Mouse (Mus musculus): Measurements from ENCODE around the gene Pfn3. TPM values are rescaled to one million over a fixed set of nuclear protein-coding genes. Genes with fewer than 3 reads are reported as not detected.
A peak's percentile ranks its signal among the peaks of the same experiment; 100 is the strongest.

Gene Pfn3
- polyA plus RNA-seq (2011; ENCODE audit: insufficient read depth, insufficient read length, low replicate concordance, missing spikeins) = not detected in 2 replicates

- 56% methylated on average over 41 of the region's 41 CpGs for WGBS
- no peak within 1 kb of the TSS for H3K27ac ChIP-seq (ENCODE audit: control insufficient read depth, insufficient read depth, low read depth, low read length, poor library complexity)
- H3K4me1 ChIP-seq (ENCODE audit: control insufficient read depth, insufficient read depth, low read length) = peaks cover 16% of the 10 kb centered on the region
- TF ChIP-seq POLR2A (IDR thresholded peaks at IDR 0.05; ENCODE audit: borderline replicate concordance, control insufficient read depth, low read depth, low read length) = no peak
- TF ChIP-seq CTCF (IDR thresholded peaks at IDR 0.05; ENCODE audit: control insufficient read depth, insufficient read depth, low read length) = no peak
- no peak within 1 kb of the TSS for H3K4me3 ChIP-seq (replicated peaks; ENCODE audit: control insufficient read depth, low read depth, low read length)
These were observed at the start of gene Pfn3 for GRCm38 (mm10) chr13:55414743-55415380. Gene Pfn3, minus strand, starts transcription at chr13:55415232.

- Histone ChIP-seq H3K4me1 (ENCODE audit: control insufficient read depth, insufficient read depth, low read length) (peaks cover 8% of the 10 kb centered on the region), H3K27ac (ENCODE audit: control insufficient read depth, insufficient read depth, low read depth, low read length, poor library complexity) (peak within 1 kb of the TSS; percentile 56), H3K4me3 (replicated peaks; ENCODE audit: control insufficient read depth, low read depth, low read length) (peak within 1 kb of the TSS; percentile 46)
- 1% methylated on average over 84 of the region's 84 CpGs for WGBS
- TF ChIP-seq CTCF (IDR thresholded peaks at IDR 0.05; ENCODE audit: control insufficient read depth, insufficient read depth, low read length) (no peak), POLR2A (IDR thresholded peaks at IDR 0.05; ENCODE audit: borderline replicate concordance, control insufficient read depth, low read depth, low read length) (no peak)
These were observed 49.2 kb upstream of the Pfn3 start, which contains the start of gene Prr7 for GRCm38 (mm10) chr13:55464027-55464884. Gene Prr7, plus strand, starts transcription at chr13:55464267.

GRCm38 (mm10) chr13:55463399-55464026 lies 48.5 kb upstream of the Pfn3 start:
- no peak overlapping the region for H3K4me3 ChIP-seq (replicated peaks; ENCODE audit: control insufficient read depth, low read depth, low read length)
- no peak overlapping the region for H3K27ac ChIP-seq (ENCODE audit: control insufficient read depth, insufficient read depth, low read depth, low read length, poor library complexity)
- WGBS = 17% methylated on average over 14 of the region's 14 CpGs
- H3K4me1 ChIP-seq (ENCODE audit: control insufficient read depth, insufficient read depth, low read length) = peaks cover 8% of the 10 kb centered on the region
- TF ChIP-seq CTCF (IDR thresholded peaks at IDR 0.05; ENCODE audit: control insufficient read depth, insufficient read depth, low read length) = no peak; the same call in 1 of the 2 replicates
- no peak for TF ChIP-seq POLR2A (IDR thresholded peaks at IDR 0.05; ENCODE audit: borderline replicate concordance, control insufficient read depth, low read depth, low read length)

- WGBS = 68% methylated on average over 2 of the region's 2 CpGs
- Histone ChIP-seq H3K4me1 (ENCODE audit: control insufficient read depth, insufficient read depth, low read length) (peaks cover 8% of the 10 kb centered on the region), H3K27ac (ENCODE audit: control insufficient read depth, insufficient read depth, low read depth, low read length, poor library complexity) (no peak overlapping the region), H3K4me3 (replicated peaks; ENCODE audit: control insufficient read depth, low read depth, low read length) (no peak overlapping the region)
- TF ChIP-seq CTCF (IDR thresholded peaks at IDR 0.05; ENCODE audit: control insufficient read depth, insufficient read depth, low read length) (no peak), POLR2A (IDR thresholded peaks at IDR 0.05; ENCODE audit: borderline replicate concordance, control insufficient read depth, low read depth, low read length) (no peak)
These were observed 47.9 kb upstream of the Pfn3 start for GRCm38 (mm10) chr13:55462965-55463364.

GRCm38 (mm10) chr13:55451785-55452549 lies 36.9 kb upstream of the Pfn3 start:
- H3K4me3 ChIP-seq (replicated peaks; ENCODE audit: control insufficient read depth, low read depth, low read length) = no peak overlapping the region
- no peak for TF ChIP-seq POLR2A (IDR thresholded peaks at IDR 0.05; ENCODE audit: borderline replicate concordance, control insufficient read depth, low read depth, low read length)
- no peak for TF ChIP-seq CTCF (IDR thresholded peaks at IDR 0.05; ENCODE audit: control insufficient read depth, insufficient read depth, low read length)
- WGBS = 91% methylated on average over 16 of the region's 16 CpGs
- H3K4me1 ChIP-seq (ENCODE audit: control insufficient read depth, insufficient read depth, low read length) = peaks cover 12% of the 10 kb centered on the region; the same call in 1 of the 2 replicates
- no peak overlapping the region for H3K27ac ChIP-seq (ENCODE audit: control insufficient read depth, insufficient read depth, low read depth, low read length, poor library complexity)

- H3K4me3 ChIP-seq (replicated peaks; ENCODE audit: control insufficient read depth, low read depth, low read length) = no peak overlapping the region
- TF ChIP-seq CTCF (IDR thresholded peaks at IDR 0.05; ENCODE audit: control insufficient read depth, insufficient read depth, low read length) (no peak), POLR2A (IDR thresholded peaks at IDR 0.05; ENCODE audit: borderline replicate concordance, control insufficient read depth, low read depth, low read length) (no peak)
- WGBS = 88% methylated on average over 10 of the region's 10 CpGs
- peaks cover 14% of the 10 kb centered on the region; the same call in 1 of the 2 replicates for H3K4me1 ChIP-seq (ENCODE audit: control insufficient read depth, insufficient read depth, low read length)
- no peak overlapping the region for H3K27ac ChIP-seq (ENCODE audit: control insufficient read depth, insufficient read depth, low read depth, low read length, poor library complexity)
These were observed 36.3 kb upstream of the Pfn3 start for GRCm38 (mm10) chr13:55451296-55451695.

- peaks cover 14% of the 10 kb centered on the region; the same call in 1 of the 2 replicates for H3K4me1 ChIP-seq (ENCODE audit: control insufficient read depth, insufficient read depth, low read length)
- WGBS = 80% methylated on average over 11 of the region's 11 CpGs
- H3K4me3 ChIP-seq (replicated peaks; ENCODE audit: control insufficient read depth, low read depth, low read length) = no peak overlapping the region
- no peak for TF ChIP-seq POLR2A (IDR thresholded peaks at IDR 0.05; ENCODE audit: borderline replicate concordance, control insufficient read depth, low read depth, low read length)
- TF ChIP-seq CTCF (IDR thresholded peaks at IDR 0.05; ENCODE audit: control insufficient read depth, insufficient read depth, low read length) = no peak
- H3K27ac ChIP-seq (ENCODE audit: control insufficient read depth, insufficient read depth, low read depth, low read length, poor library complexity) = peak overlapping the region; percentile 7
These were observed 35.5 kb upstream of the Pfn3 start for GRCm38 (mm10) chr13:55450511-55450980.

All from bone marrow, adult 2 months (tissue).